Mouse (Mus musculus) heart, postnatal 4 days (tissue): ENCODE results near the gene Mterf1b. TPM values are rescaled to one million over a fixed set of nuclear protein-coding genes. Genes with fewer than 3 reads are reported as not detected.

ENCODE experiments used
- DNase-seq: peaks from one replicate; pipeline ENCODE4 v3.0.0; 2021
- total RNA-seq, 2 experiments: library from RNA; stranded (reverse); gene quantifications; 2 replicates each; pipeline ENCODE4 v1.2.3; 2021

Mterf1b gene
- total RNA-seq, 2 experiments from 2014 or later: 2.3 to 2.4 TPM

DNA sequence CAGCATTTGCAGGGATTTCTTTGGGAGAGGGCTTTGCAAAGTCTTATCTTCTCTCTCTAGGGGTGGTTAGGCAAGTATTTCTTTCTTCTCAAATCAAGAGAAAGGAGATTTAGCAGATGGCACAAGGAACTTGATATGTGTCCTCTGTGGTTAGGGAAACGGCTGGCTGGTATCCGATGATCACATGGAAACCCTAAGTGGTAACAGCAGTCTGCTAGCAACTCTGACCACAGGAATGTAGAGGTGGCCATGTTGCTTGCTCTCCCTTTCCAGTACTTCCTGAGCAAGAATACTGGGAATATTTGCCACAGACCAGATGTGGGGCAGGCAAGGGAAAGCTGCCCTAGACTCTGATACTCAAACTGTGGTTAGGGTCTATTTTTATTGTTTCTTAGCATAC lies 53.9 kb downstream of the Mterf1b start:
- no peak for DNase-seq

Other genes starting within 250 kb of the Mterf1b start
- 10 to 100 TPM; 31.3 to 31.8 TPM for gene Cyp51, start 87.6 kb upstream of the Mterf1b start, total RNA-seq